Mouse (Mus musculus) stomach, embryonic 15.5 days (tissue): ENCODE results near the gene 1700013F07Rik. TPM values are rescaled to one million over a fixed set of nuclear protein-coding genes. Genes with fewer than 3 reads are reported as not detected.

Experiments used
- ATAC-seq: fragments of 200-750 bp; cut with Nextera tagmentation; 2 replicates; pipeline ENCODE4 v1.8.0; 2017; ENCODE audit warnings: low read depth, moderate number of reproducible peaks, moderate TSS enrichment; ENCODE audit not compliant: insufficient read depth, low FRiP score
- H3K27ac ChIP-seq: fragments of 300-500 bp; sonication (generic); 2 replicates; pipeline ENCODE4 v1.5.1; 2015; ENCODE audit warnings: mild to moderate bottlenecking, inconsistent platforms
- H3K27me3 ChIP-seq: fragments of 300-500 bp; sonication (generic); replicated peaks from 2 replicates; pipeline ENCODE4 v1.6.1; 2015; ENCODE audit warnings: inconsistent platforms
- H3K36me3 ChIP-seq: fragments of 300-500 bp; sonication (generic); 2 replicates; pipeline ENCODE4 v1.6.1; 2015; ENCODE audit warnings: inconsistent platforms
- H3K4me1 ChIP-seq: fragments of 300-500 bp; sonication (generic); 2 replicates; pipeline ENCODE4 v1.6.1; 2015; ENCODE audit warnings: inconsistent platforms
- H3K4me2 ChIP-seq: fragments of 300-500 bp; sonication (generic); 2 replicates; pipeline ENCODE4 v1.6.1; 2015; ENCODE audit warnings: mild to moderate bottlenecking, inconsistent platforms
- H3K4me3 ChIP-seq: fragments of 300-500 bp; sonication (generic); replicated peaks from 2 replicates; pipeline ENCODE4 v1.5.1; 2015; ENCODE audit warnings: inconsistent platforms
- H3K9ac ChIP-seq: fragments of 300-500 bp; sonication (generic); 2 replicates; pipeline ENCODE4 v1.6.1; 2015; ENCODE audit warnings: inconsistent platforms
- H3K9me3 ChIP-seq: fragments of 300-500 bp; sonication (generic); 2 replicates; pipeline ENCODE4 v1.6.1; 2016; ENCODE audit warnings: inconsistent platforms
- WGBS: fragments of 180-500 bp; shearing (Covaris S2); methylation state at CpG from one replicate; pipeline ENCODE4 v1.1.7; 2015; 5-methylcytosine and 5-hydroxymethylcytosine counted together
- microRNA-seq: library from miRNA; unstranded; fragments of <30 nt; microRNA quantifications from one replicate; pipeline ENCODE4, GENCODE M21; 2016
- polyA plus RNA-seq: library from polyadenylated mRNA; unstranded; fragments of >200 nt; fragmentation: Nextera tagmentation; extraction: Ambion mirVana; gene quantifications from 2 replicates; pipeline ENCODE4 v1.2.1, GENCODE M21; 2015

Gene 1700013F07Rik
- polyA plus RNA-seq, 1 experiment from 2014 or later = 0.41 TPM

GRCm38 (mm10) chr3:108584580-108584979, 50.6 kb downstream of the 1700013F07Rik start:
- no peak for ATAC-seq
- H3K4me1 ChIP-seq = no peaks in the 10 kb centered on the region
- H3K27ac ChIP-seq = no peak overlapping the region
- no peak overlapping the region for H3K4me3 ChIP-seq
- H3K36me3 ChIP-seq = no peaks in the 10 kb centered on the region
- no peaks in the 10 kb centered on the region for H3K9me3 ChIP-seq
- 71% methylated on average over 4 of the region's 4 CpGs for WGBS
- no peak overlapping the region for H3K4me2 ChIP-seq
- no peaks in the 10 kb centered on the region for H3K27me3 ChIP-seq
- H3K9ac ChIP-seq = no peak overlapping the region

GRCm38 (mm10) chr3:108588446-108588845, 54.5 kb downstream of the 1700013F07Rik start:
- Histone ChIP-seq H3K4me3 (no peak overlapping the region), H3K4me2 (no peak overlapping the region), H3K27ac (no peak overlapping the region), H3K4me1 (peaks cover 4% of the 10 kb centered on the region; the same call in 1 of the 2 replicates), H3K36me3 (no peaks in the 10 kb centered on the region), H3K9me3 (no peaks in the 10 kb centered on the region), H3K9ac (no peak overlapping the region), H3K27me3 (no peaks in the 10 kb centered on the region)
- no peak for ATAC-seq
- WGBS = 45% methylated on average over 2 of the region's 2 CpGs

GRCm38 (mm10) chr3:108590786-108591529, 57.0 kb downstream of the 1700013F07Rik start, which contains the start of gene Wdr47:
Gene Wdr47, plus strand, starts transcription at chr3:108591279.
- H3K4me1 ChIP-seq = peaks cover 4% of the 10 kb centered on the region; the same call in 1 of the 2 replicates
- 4% methylated on average over 44 of the region's 44 CpGs for whole genome bisulfite sequencing
- ATAC-seq = peak; percentile 100
- H3K27ac ChIP-seq = peak within 1 kb of the TSS; percentile 77
- peak within 1 kb of the TSS; percentile 76 for H3K9ac ChIP-seq
- peak within 1 kb of the TSS; percentile 99 for H3K4me2 ChIP-seq
- no peaks in the 10 kb centered on the region for H3K9me3 ChIP-seq
- H3K4me3 ChIP-seq = peak within 1 kb of the TSS; percentile 84
- H3K36me3 ChIP-seq = no peaks in the 10 kb centered on the region
- no peaks in the 10 kb centered on the region for H3K27me3 ChIP-seq

- peak overlapping the region; percentile 84 for H3K4me3 ChIP-seq
- peaks cover 4% of the 10 kb centered on the region; the same call in 1 of the 2 replicates for H3K4me1 ChIP-seq
- peak overlapping the region; percentile 76 for H3K9ac ChIP-seq
- H3K9me3 ChIP-seq = no peaks in the 10 kb centered on the region
- ATAC-seq = no peak; the same call in none of the 2 replicates
- peak overlapping the region; percentile 99 for H3K4me2 ChIP-seq
- peak overlapping the region; percentile 77 for H3K27ac ChIP-seq
- H3K27me3 ChIP-seq = no peaks in the 10 kb centered on the region
- H3K36me3 ChIP-seq = no peaks in the 10 kb centered on the region
- WGBS = under 1% methylated on average over 61 of the region's 61 CpGs
Measured at GRCm38 (mm10) chr3:108591530-108592522, 57.9 kb downstream of the 1700013F07Rik start.

Small RNA genes within 50 kb of the gene (microRNA-seq; reads per million reads assigned to microRNA genes)
- not detected for gene Gm22860

Other genes starting within 250 kb of the 1700013F07Rik start
- not detected in 2 replicates for gene Mybphl, start 169.2 kb upstream of the 1700013F07Rik start, polyA plus RNA-seq
- 34.9 and 38.9 TPM in 2 replicates for gene Psrc1, start 150.3 kb upstream of the 1700013F07Rik start, polyA plus RNA-seq
- 12.2 and 13.6 TPM in 2 replicates for gene Celsr2, start 118.6 kb upstream of the 1700013F07Rik start, polyA plus RNA-seq
- gene Sars, start 88.9 kb upstream of the 1700013F07Rik start, polyA plus RNA-seq = 124 and 142 TPM in 2 replicates
- 33.7 and 45.1 TPM in 2 replicates for gene 5330417C22Rik, start 2.4 kb downstream of the 1700013F07Rik start, polyA plus RNA-seq
- gene Tmem167b, start 28.3 kb downstream of the 1700013F07Rik start, polyA plus RNA-seq = 38.3 and 40.0 TPM in 2 replicates
- 43.5 and 44.7 TPM in 2 replicates for gene Taf13, start 37.5 kb downstream of the 1700013F07Rik start, polyA plus RNA-seq
- gene Wdr47, start 57.1 kb downstream of the 1700013F07Rik start, polyA plus RNA-seq = 10.8 and 11.6 TPM in 2 replicates
- 79.7 and 86.4 TPM in 2 replicates for gene Clcc1, start 119.8 kb downstream of the 1700013F07Rik start, polyA plus RNA-seq
- gene Gpsm2, start 188.2 kb downstream of the 1700013F07Rik start, polyA plus RNA-seq = 46.2 and 54.5 TPM in 2 replicates
- gene Aknad1, start 205.5 kb downstream of the 1700013F07Rik start, polyA plus RNA-seq = 0.17 and 0.32 TPM in 2 replicates